Mouse (Mus musculus): ENCODE results near the gene Gopc. TPM values are rescaled to one million over a fixed set of nuclear protein-coding genes. Genes with fewer than 3 reads are reported as not detected.
A peak's percentile ranks its signal among the peaks of the same experiment; 100 is the strongest.
"Not testable (repeated sequence)": the region's sequence is repeated elsewhere in the genome, so short reads cannot be mapped to it uniquely, and the experiment has no call there.

Gopc gene
- total RNA-seq, 2 experiments from 2014 or later = 51.1 to 52.7 TPM

DNA sequence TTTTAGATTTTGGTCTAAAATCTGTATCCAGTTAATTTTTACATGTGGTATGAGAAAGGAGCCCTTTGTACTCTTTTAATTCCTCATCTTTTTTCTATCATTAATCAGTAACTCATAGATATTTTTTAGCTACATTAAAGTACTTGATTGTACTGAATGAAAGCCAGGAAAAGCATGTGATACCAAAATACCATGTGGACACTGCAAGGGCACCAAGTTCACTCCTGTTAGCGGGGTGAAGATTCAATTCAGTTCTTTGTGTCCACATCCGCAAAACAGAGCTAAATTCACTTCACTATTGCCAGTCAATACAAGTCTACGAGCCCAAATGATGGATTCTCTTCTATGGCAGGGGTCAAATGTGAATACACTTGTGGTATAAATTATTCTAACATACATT, 14.7 kb upstream of the Gopc start:
- DNase-seq (ENCODE audit: low spot score in 2 of 2) = no peak
- intact Hi-C loops (cut with DNase I) = no loop called here

GRCm38 (mm10) chr10:52391208-52391607, 9.3 kb upstream of the Gopc start:
- DNase-seq (ENCODE audit: low spot score in 2 of 2) = no peak
- intact Hi-C loops (cut with DNase I) = no loop called here

DNA sequence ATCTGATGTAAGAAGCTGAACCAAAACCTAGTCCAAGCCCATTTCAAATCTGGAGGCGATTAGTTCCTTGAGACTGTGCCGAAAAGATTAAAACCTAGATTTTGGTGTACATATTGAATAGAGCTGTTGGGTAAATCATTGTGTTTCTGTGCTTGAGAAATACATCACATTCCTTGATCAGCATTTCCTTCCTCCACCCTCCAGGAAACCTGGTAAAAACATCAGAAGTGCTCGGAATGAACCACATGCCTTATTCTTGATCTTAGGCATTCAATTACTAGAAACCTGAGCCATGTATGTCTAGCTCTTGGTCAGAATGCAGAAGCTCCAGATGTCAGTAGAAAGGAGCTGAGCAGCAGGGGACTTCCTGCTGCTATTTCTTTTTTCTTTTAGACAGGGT, 7.5 kb upstream of the Gopc start:
- DNase-seq (ENCODE audit: low spot score in 2 of 2) = no peak
- intact Hi-C loops (cut with DNase I) = loop anchor here (5.0 to 10.0 kb wide), 2 partner anchors 172 to 285 kb away; no protein-coding TSS in a partner anchor

DNA sequence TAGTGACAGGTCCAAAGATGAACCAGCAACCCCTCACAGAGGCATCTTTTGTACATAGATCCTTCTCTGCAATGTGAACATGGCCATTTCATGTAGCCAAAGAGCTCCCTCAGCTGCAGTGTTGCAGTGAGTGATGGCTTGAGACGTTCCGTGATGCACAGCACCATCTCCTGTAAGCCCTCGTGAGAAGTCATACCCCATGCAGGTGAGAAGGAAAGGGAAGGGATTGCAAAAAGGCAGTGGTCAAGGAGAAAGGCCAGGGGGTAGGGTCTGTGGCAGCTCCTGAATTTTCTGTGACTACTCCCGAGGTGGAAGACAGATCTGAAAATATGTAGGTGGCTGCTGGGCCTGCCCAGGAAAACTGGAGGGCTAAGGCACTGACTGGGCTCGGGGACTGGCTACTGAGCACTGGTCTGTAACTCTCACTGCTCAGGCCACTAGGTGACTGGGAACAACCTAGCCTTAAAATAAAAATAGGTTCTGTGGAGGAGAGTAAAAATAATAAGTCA, 7.1 kb upstream of the Gopc start, which contains the start of gene Nepn:
Nepn (plus strand) TSS at position 51 of the 509 bp plus-strand sequence.
- no peak for DNase-seq (ENCODE audit: low spot score in 2 of 2)
- intact Hi-C loops (cut with DNase I) = loop anchor here (5.0 to 10.0 kb wide), 2 partner anchors 172 to 284 kb away; no protein-coding TSS in a partner anchor

DNA sequence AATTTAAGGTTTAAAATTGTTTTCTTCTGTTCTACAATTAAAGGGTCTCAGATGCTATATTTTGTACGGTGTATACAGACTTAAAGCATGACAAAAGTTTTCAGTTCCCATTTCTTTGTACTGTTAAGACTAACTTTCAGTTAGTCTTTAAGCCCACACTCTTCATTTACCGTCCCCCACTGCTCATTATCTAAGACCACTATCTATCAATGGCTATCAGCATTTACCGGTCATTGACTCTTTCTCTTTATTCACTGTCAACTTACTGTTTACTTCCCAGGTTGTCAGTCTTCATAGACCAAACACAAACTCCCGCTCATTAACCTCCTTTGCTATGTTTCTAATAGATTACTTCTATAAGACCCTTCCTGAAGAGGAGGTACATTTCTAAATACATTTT, 5.3 kb upstream of the Gopc start:
- intact Hi-C loops (cut with DNase I) = loop anchor here (5.0 to 10.0 kb wide), 2 partner anchors 170 to 282 kb away; no protein-coding TSS in a partner anchor
- no peak for DNase-seq (ENCODE audit: low spot score in 2 of 2)

DNA sequence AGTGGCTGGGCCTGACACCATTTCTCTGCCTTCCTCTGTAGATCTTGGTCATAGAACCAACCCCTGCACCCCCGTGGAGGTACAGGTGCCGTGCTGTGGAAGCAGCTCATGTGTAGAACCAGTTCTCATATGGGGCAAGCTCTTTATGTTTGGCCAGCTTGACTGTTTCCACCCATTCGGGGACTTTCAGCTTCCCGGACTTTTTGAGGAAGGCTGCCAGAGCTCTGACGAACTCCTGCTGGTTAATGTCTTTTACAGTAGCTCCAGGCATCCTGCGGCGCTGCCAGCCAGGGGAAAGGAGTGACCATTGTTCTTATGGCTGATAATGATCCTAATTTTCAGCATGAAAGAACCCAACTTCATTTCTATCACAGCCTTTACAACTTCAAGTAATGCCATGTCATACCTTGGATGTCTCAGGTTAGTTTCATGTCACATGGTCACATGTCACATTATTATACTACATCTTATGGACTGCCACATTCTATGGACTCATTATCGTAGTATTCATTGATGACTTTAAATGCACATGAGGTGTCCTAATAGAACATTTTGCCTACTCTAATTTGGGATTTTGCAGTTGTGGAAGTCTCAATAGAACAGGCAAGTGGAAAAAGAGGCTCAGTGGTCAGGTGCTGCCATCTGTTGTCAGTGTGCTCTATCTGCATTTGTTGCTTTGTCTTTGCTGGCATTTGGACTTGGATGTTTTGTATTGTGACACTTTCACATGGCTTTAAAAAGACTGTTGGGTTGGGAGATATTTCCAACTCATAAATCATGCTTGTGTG, 3.1 kb upstream of the Gopc start:
- peak; percentile 48 to 70 for DNase-seq (ENCODE audit: low spot score in 2 of 2)
- intact Hi-C loops (cut with DNase I) = loop anchor here (5.0 to 10.0 kb wide), 3 partner anchors 53 to 280 kb away; no protein-coding TSS in a partner anchor

- intact Hi-C loops (cut with DNase I) = loop anchor here (5.0 to 10.0 kb wide), 2 partner anchors 51 to 279 kb away; no protein-coding TSS in a partner anchor
- no peak for DNase-seq (ENCODE audit: low spot score in 2 of 2)
These were observed 1.6 kb upstream of the Gopc start for GRCm38 (mm10) chr10:52383522-52383921.

GRCm38 (mm10) chr10:52383022-52383421, 1.1 kb upstream of the Gopc start:
- intact Hi-C loops (cut with DNase I) = loop anchor here (5.0 to 10.0 kb wide), 2 partner anchors 51 to 278 kb away; no protein-coding TSS in a partner anchor
- no peak for DNase-seq (ENCODE audit: low spot score in 2 of 2)

- intact Hi-C loops (cut with DNase I) = loop anchor here (5.0 to 10.0 kb wide), 2 partner anchors 49 to 277 kb away; no protein-coding TSS in a partner anchor
- DNase-seq (ENCODE audit: low spot score in 2 of 2) = peak; percentile 31 to 33
These were observed 563 bp downstream of the Gopc start for GRCm38 (mm10) chr10:52381321-52381801.

DNA sequence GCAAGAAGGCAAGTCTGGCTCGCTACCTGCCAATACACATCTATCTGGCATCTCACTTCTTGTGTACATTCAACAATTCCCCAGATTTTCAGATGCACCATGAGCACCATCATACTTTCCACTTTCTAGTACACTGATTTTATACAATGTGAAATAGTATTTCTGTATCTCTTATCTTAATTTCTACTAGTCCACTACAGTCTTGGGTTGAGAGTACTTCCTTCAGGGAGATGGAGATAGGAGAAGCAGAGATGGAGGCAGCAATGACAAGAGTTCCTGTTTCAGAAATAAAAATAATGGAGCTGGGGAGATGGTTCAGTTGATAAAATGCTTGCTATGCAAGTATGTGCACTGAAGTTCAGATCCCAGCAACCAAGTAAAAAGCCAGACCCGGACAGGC, 4.1 kb downstream of the Gopc start:
- DNase-seq (ENCODE audit: low spot score in 2 of 2) = no peak

DNA sequence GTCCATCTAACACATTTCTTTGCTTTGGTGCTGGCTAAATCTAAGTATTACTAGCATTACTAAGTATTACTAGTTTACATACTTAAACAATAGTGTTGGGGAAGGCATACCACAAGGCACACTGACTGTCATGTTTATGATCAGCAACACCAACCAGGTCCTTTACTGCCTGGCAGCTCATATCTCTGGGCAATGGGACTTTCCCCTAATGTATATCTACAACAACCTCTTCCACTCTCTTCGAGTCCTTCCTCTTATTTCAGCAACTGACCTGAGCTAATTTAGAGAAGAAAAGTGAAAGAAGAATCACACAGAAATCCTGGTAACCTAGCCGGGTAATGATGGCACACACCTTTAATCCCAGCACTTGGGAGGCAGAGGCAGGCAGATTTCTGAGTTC, 5.5 kb downstream of the Gopc start:
- DNase-seq (ENCODE audit: low spot score in 2 of 2) = no peak
- intact Hi-C loops (cut with DNase I) = no loop called here

More for the DNA sequence above, 4.1 kb downstream of the Gopc start:
- intact Hi-C loops (cut with DNase I) = no loop called here

GRCm38 (mm10) chr10:52374651-52375050, 7.3 kb downstream of the Gopc start:
- intact Hi-C loops (cut with DNase I) = no loop called here
- no peak for DNase-seq (ENCODE audit: low spot score in 2 of 2)

DNA sequence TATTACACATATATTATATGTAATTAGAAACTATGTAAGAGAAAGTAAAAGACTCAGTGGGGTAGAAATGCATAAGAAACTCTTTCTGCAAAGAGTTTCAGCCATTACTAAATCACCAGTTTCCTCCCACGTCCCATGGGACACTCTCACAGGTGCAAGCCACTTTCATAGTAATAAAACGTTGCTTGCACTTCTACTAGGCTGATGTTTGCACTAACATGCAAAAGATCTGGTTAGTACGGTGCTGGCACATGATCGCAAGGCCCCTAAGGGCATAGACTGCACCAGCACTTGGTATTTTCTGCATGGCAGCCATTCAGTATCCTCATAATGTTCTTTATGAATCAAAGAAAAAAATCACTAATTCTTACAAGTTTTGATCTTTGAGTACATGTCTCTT, 8.1 kb downstream of the Gopc start:
- intact Hi-C loops (cut with DNase I) = no loop called here
- no peak for DNase-seq (ENCODE audit: low spot score in 2 of 2)

DNA sequence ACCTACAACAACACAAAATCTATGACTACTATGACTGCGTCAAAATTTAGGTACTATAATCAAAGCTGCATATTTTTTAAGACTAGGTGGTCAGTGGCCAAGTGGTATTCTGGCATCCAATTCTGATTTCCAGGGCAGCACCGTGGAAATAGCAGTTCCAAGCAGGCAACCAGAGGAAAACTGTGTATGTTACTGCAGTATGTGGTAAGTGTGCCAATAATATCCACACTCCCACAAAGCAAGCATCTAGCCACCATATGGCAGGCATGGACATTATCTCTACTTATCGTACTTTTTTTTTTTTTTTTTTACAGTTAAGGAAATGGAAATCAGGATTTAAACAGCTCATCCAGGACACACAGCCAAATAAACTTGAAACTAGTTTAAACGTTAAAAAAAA, 13.5 kb downstream of the Gopc start:
- intact Hi-C loops (cut with DNase I) = no loop called here
- no peak for DNase-seq (ENCODE audit: low spot score in 2 of 2)

- intact Hi-C loops (cut with DNase I) = no loop called here
- no peak for DNase-seq (ENCODE audit: low spot score in 2 of 2)
These were observed 20.9 kb downstream of the Gopc start for GRCm38 (mm10) chr10:52360862-52361609.

GRCm38 (mm10) chr10:52360241-52360735, 21.6 kb downstream of the Gopc start:
- DNase-seq (ENCODE audit: low spot score in 2 of 2) = no peak
- intact Hi-C loops (cut with DNase I) = no loop called here

DNA sequence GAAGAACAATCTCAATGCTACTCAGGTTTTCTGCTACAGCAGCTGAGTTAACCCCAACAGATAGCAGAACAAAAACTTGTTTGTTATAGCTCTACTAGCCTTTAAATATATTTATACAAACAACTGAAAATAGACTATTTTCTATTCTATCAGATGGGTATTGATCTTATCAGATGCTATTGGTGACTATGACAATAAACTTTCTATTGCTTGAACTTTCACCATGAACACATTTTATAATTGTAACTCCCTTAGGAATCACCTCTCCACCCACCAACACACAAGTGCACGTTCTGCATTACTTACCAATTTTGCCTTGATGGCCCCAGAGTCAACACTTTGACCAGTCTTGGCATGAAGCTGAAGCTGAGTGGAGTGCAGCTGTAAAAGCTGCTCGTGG, 23.5 kb downstream of the Gopc start, which contains the start of gene Gm26741:
Gm26741 (plus strand) TSS at position 301 of the 400 bp plus-strand sequence.
- intact Hi-C loops (cut with DNase I) = no loop called here
- DNase-seq (ENCODE audit: low spot score in 2 of 2) = no peak

- no peak for DNase-seq (ENCODE audit: low spot score in 2 of 2)
- intact Hi-C loops (cut with DNase I) = no loop called here
These were observed 28.7 kb downstream of the Gopc start for GRCm38 (mm10) chr10:52353184-52353583.

DNA sequence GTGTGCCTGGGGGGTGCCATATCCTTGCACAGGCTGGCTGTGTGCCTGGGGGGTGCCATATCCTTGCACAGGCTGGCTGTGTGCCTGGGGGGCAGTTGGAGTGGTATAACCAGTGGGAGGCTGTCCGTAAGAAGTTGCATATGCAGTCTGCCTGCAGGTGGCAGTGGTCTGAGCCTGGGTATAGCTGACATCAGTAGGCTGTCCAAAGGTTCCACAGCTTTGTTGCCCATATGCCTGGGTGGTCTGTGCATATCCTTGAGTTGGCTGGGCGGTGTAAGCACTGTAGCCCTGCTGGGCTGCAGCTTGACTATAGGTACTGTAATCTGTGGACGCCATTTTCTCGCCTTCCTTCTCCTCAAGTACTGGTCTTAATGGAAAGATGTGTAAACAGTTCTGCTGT, 38.6 kb downstream of the Gopc start:
- intact Hi-C loops (cut with DNase I); DNase-seq (ENCODE audit: low spot score in 2 of 2): not testable (repeated sequence)

Data from left cerebral cortex, postnatal 14 days (tissue).